ENCODE assay signal across 8 mouse cellular contexts in genomic region chr19:34598341-34598740, GRCm38 (mm10). TPM values are rescaled to one million over a fixed set of nuclear protein-coding genes. Genes with fewer than 3 reads are reported as not detected.
DNase-seq lines count a peak whose midpoint lies in the region; ATAC-seq lines count a peak whose summit lies in the region.

No protein-coding gene starts in this region.

- no peaks in the 10 kb centered on the region for H3K4me1 ChIP-seq in hindbrain, embryonic 16.5 days (ENCODE audit: control insufficient read depth, insufficient read depth, low read depth, low read length)
- no peaks in the 10 kb centered on the region for H3K4me1 ChIP-seq in hindbrain, embryonic 12.5 days
- no peaks in the 10 kb centered on the region for H3K4me1 ChIP-seq in midbrain, embryonic 10.5 days

- no peaks in the 10 kb centered on the region for H3K27me3 ChIP-seq in hindbrain, embryonic 16.5 days (replicated peaks; ENCODE audit: control insufficient read depth, insufficient read depth, low read length)
- H3K27me3 ChIP-seq in hindbrain, embryonic 12.5 days, result no peaks in the 10 kb centered on the region
- no peaks in the 10 kb centered on the region for H3K27me3 ChIP-seq in midbrain, embryonic 10.5 days (ENCODE audit: low read depth, poor library complexity, severe bottlenecking)

- H3K9ac ChIP-seq in hindbrain, embryonic 16.5 days (ENCODE audit: low read depth, low read length), result no peak overlapping the region
- H3K9ac ChIP-seq in hindbrain, embryonic 12.5 days, result no peak overlapping the region

- ATAC-seq in hindbrain, embryonic 16.5 days, result peak; percentile 65; the same call in 1 of the 2 replicates
- no peak for ATAC-seq in hindbrain, embryonic 12.5 days (ENCODE audit: low FRiP score)

- 71% methylated on average over 2 of the region's 2 CpGs for WGBS in hindbrain, embryonic 16.5 days
- WGBS in hindbrain, embryonic 12.5 days, result 94% methylated on average over 2 of the region's 2 CpGs
- 79% methylated on average over 2 of the region's 2 CpGs for WGBS in midbrain, embryonic 10.5 days

- peak; percentile 83 for DNase-seq in NIH3T3 (ENCODE audit: low read depth)
- peak; percentile 7 for DNase-seq in cerebellum, adult 11-12 months
- peak; percentile 76 for DNase-seq in heart, postnatal 4 days
- peak; percentile 27 for DNase-seq in ovary, postnatal 36 days (ENCODE audit: low spot score)
- no peak for DNase-seq in midbrain, embryonic 10.5 days (ENCODE audit: low spot score)
- DNase-seq in natural killer cell, adult 2 months (ENCODE audit: low spot score in 2 of 2), result no peak

- H3K36me3 ChIP-seq in hindbrain, embryonic 16.5 days (ENCODE audit: control insufficient read depth, insufficient read depth, low read length), result no peaks in the 10 kb centered on the region
- H3K36me3 ChIP-seq in hindbrain, embryonic 12.5 days, result no peaks in the 10 kb centered on the region
- H3K36me3 ChIP-seq in midbrain, embryonic 10.5 days, result no peaks in the 10 kb centered on the region

- no peaks in the 10 kb centered on the region for H3K9me3 ChIP-seq in hindbrain, embryonic 16.5 days (ENCODE audit: control insufficient read depth, low read length)
- 0 out of 2 replicates have a peak, but pooled peaks cover 2% of the 10 kb centered on the region for H3K9me3 ChIP-seq in hindbrain, embryonic 12.5 days (replicated peaks)
- no peaks in the 10 kb centered on the region for H3K9me3 ChIP-seq in midbrain, embryonic 10.5 days (replicated peaks)

- H3K27ac ChIP-seq in hindbrain, embryonic 16.5 days (ENCODE audit: low read depth, low read length), result no peak overlapping the region
- H3K27ac ChIP-seq in hindbrain, embryonic 12.5 days, result no peak overlapping the region
- no peak overlapping the region for H3K27ac ChIP-seq in midbrain, embryonic 10.5 days (replicated peaks)

- no peak overlapping the region for H3K4me2 ChIP-seq in hindbrain, embryonic 16.5 days (ENCODE audit: low read length)
- H3K4me2 ChIP-seq in hindbrain, embryonic 12.5 days (replicated peaks), result no peak overlapping the region

- no peak overlapping the region for H3K4me3 ChIP-seq in hindbrain, embryonic 16.5 days (ENCODE audit: low read length)
- H3K4me3 ChIP-seq in hindbrain, embryonic 12.5 days, result no peak overlapping the region
- H3K4me3 ChIP-seq in midbrain, embryonic 10.5 days, result no peak overlapping the region

RNA-seq across cellular contexts. Expression of gene Ifit1bl1, which starts 3.4 kb away (rescaled TPM):
- polyA plus RNA-seq in hindbrain, embryonic 16.5 days (2015; fragmentation: Nextera tagmentation; extraction: Ambion mirVana), result 1.4 TPM in 2 replicates
- 0.34 and 0.46 TPM in 2 replicates for polyA plus RNA-seq in hindbrain, embryonic 12.5 days (2016; fragmentation: Nextera tagmentation; extraction: Ambion mirVana)
- 1 to 10 TPM; 1.8 to 2.2 TPM for total RNA-seq in heart, postnatal 4 days (2021)
- 0.29 TPM in 1 of 2 replicates, not detected in the other for polyA plus RNA-seq in midbrain, embryonic 10.5 days (2016; fragmentation: Nextera tagmentation; extraction: Ambion mirVana)

RNA-seq across cellular contexts. Expression of gene Ifit3b, which starts 9.4 kb away (rescaled TPM):
- polyA plus RNA-seq in hindbrain, embryonic 16.5 days (2015; fragmentation: Nextera tagmentation; extraction: Ambion mirVana), result 0.14 and 0.25 TPM in 2 replicates
- polyA plus RNA-seq in hindbrain, embryonic 12.5 days (2016; fragmentation: Nextera tagmentation; extraction: Ambion mirVana), result not detected in 2 replicates
- under 1 TPM in 1 of 2 experiments, not detected in 1; 0.45 TPM for total RNA-seq in heart, postnatal 4 days (2021)
- 0.12 TPM in 1 of 2 replicates, not detected in the other for polyA plus RNA-seq in midbrain, embryonic 10.5 days (2016; fragmentation: Nextera tagmentation; extraction: Ambion mirVana)

RNA-seq across cellular contexts. Expression of gene Ifit3, which starts 15.0 kb away (rescaled TPM):
- 1.1 and 2.3 TPM in 2 replicates for polyA plus RNA-seq in hindbrain, embryonic 16.5 days (2015; fragmentation: Nextera tagmentation; extraction: Ambion mirVana)
- polyA plus RNA-seq in hindbrain, embryonic 12.5 days (2016; fragmentation: Nextera tagmentation; extraction: Ambion mirVana), result 0.31 and 0.63 TPM in 2 replicates
- total RNA-seq in heart, postnatal 4 days (2021), result under 1 TPM; 0.50 to 0.54 TPM
- 0.21 and 0.30 TPM in 2 replicates for polyA plus RNA-seq in midbrain, embryonic 10.5 days (2016; fragmentation: Nextera tagmentation; extraction: Ambion mirVana)

RNA-seq across cellular contexts. Expression of gene Ifit1bl2, which starts 42.2 kb away (rescaled TPM):
- 0.44 and 0.54 TPM in 2 replicates for polyA plus RNA-seq in hindbrain, embryonic 16.5 days (2015; fragmentation: Nextera tagmentation; extraction: Ambion mirVana)
- polyA plus RNA-seq in hindbrain, embryonic 12.5 days (2016; fragmentation: Nextera tagmentation; extraction: Ambion mirVana), result 0.15 and 0.36 TPM in 2 replicates
- under 1 TPM; 0.43 to 0.81 TPM for total RNA-seq in heart, postnatal 4 days (2021)
- polyA plus RNA-seq in midbrain, embryonic 10.5 days (2016; fragmentation: Nextera tagmentation; extraction: Ambion mirVana), result 0.04 and 0.09 TPM in 2 replicates

RNA-seq across cellular contexts. Expression of gene Ifit1, which starts 42.3 kb away (rescaled TPM):
- 0.26 and 0.48 TPM in 2 replicates for polyA plus RNA-seq in hindbrain, embryonic 16.5 days (2015; fragmentation: Nextera tagmentation; extraction: Ambion mirVana)
- polyA plus RNA-seq in hindbrain, embryonic 12.5 days (2016; fragmentation: Nextera tagmentation; extraction: Ambion mirVana), result 0.17 and 0.41 TPM in 2 replicates
- total RNA-seq in heart, postnatal 4 days (2021), result under 1 TPM; 0.17 to 0.25 TPM
- polyA plus RNA-seq in midbrain, embryonic 10.5 days (2016; fragmentation: Nextera tagmentation; extraction: Ambion mirVana), result 0.22 TPM in 1 of 2 replicates, not detected in the other

Comparison
In these comparisons a context has a peak if more than half of its experiments do, and no peak if none do; other contexts are left out.
1. DNase-seq: peak in NIH3T3 (single experiment), cerebellum, adult 11-12 months (single experiment), heart, postnatal 4 days (single experiment) and ovary, postnatal 36 days (single experiment); none in midbrain, embryonic 10.5 days (single experiment) and natural killer cell, adult 2 months (0 of 2).